Mouse (Mus musculus) bone marrow, adult 2 months (tissue): ENCODE results near the gene Prom2.

Source experiments
- CTCF ChIP-seq: fragments of 200-500 bp; IDR thresholded peaks from 2 replicates; pipeline ENCODE4 v1.5.1; 2011; ENCODE audit warnings: low read length, control low read depth; ENCODE audit not compliant: control insufficient read depth, insufficient read depth
- POLR2A ChIP-seq: fragments of 200-500 bp; IDR thresholded peaks from 2 replicates; pipeline ENCODE4 v1.6.1; 2011; ENCODE audit warnings: low read depth, mild to moderate bottlenecking, control low read depth, low read length, borderline replicate concordance; ENCODE audit not compliant: control insufficient read depth

- no peak for TF ChIP-seq CTCF
- TF ChIP-seq POLR2A: no peak
Measured at GRCm38 (mm10) chr2:127518273-127518672, 23.0 kb downstream of the Prom2 start.
